Mouse (Mus musculus): ENCODE measurements around the gene Clmp. TPM values are rescaled to one million over a fixed set of nuclear protein-coding genes. Genes with fewer than 3 reads are reported as not detected.

Clmp gene
- polyA plus RNA-seq, 1 experiment from 2014 or later = 55.9 TPM

Other genes with a start within 250 kb of the Clmp start
- 3.8 and 9.0 TPM in 2 replicates for gene Gramd1b, start 154.6 kb upstream of the Clmp start, polyA plus RNA-seq (2015; fragmentation: Nextera tagmentation; extraction: Ambion mirVana)
- gene Gm21915, start 15.3 kb upstream of the Clmp start, polyA plus RNA-seq (2015; fragmentation: Nextera tagmentation; extraction: Ambion mirVana) = not detected in 2 replicates
- gene Hspa8, start 115.0 kb downstream of the Clmp start, polyA plus RNA-seq (2015; fragmentation: Nextera tagmentation; extraction: Ambion mirVana) = 2,195 and 2,229 TPM in 2 replicates
- gene Bsx, start 188.2 kb downstream of the Clmp start, polyA plus RNA-seq (2015; fragmentation: Nextera tagmentation; extraction: Ambion mirVana) = not detected in 2 replicates